Mouse (Mus musculus) embryo, embryonic 11 days (tissue): ENCODE measurements at regions not wholly inside any gene's neighbourhood (a gene's known extent, or its start where the extent isn't known, plus 50 kb on each side); places are given as distances from the start of the nearest gene placed in this dataset.
"Not testable (repeated sequence)": the region's sequence is repeated elsewhere in the genome, so short reads cannot be mapped to it uniquely, and the experiment has no call there.

Experiments
- DNase-seq: peaks from one replicate; pipeline ENCODE4 v3.0.0-alpha.2; 2015

- no peak for DNase-seq
Observed at GRCm38 (mm10) chr11:56505068-56505467, 464.3 kb upstream of the Nmur2 start.

GRCm38 (mm10) chr11:56514941-56515340 lies 474.1 kb upstream of the Nmur2 start:
- no peak for DNase-seq

- DNase-seq: no peak
Observed at GRCm38 (mm10) chr11:56518486-56518885, 477.7 kb upstream of the Nmur2 start.

- DNase-seq: peak; percentile 6
Observed at GRCm38 (mm10) chr11:56550736-56551135, 460.5 kb upstream of the Gria1 start.

GRCm38 (mm10) chr11:56556332-56556731 lies 454.9 kb upstream of the Gria1 start:
- no peak for DNase-seq

- DNase-seq: no peak
Observed at GRCm38 (mm10) chr11:56580028-56580427, 431.2 kb upstream of the Gria1 start.

GRCm38 (mm10) chr11:56583054-56583453 lies 428.1 kb upstream of the Gria1 start:
- DNase-seq: no peak

GRCm38 (mm10) chr11:56593435-56593834 lies 417.8 kb upstream of the Gria1 start:
- DNase-seq: not testable (repeated sequence)

GRCm38 (mm10) chr11:56603742-56604141 lies 407.4 kb upstream of the Gria1 start:
- no peak for DNase-seq

- DNase-seq: no peak
Observed at GRCm38 (mm10) chr11:56627659-56628058, 383.5 kb upstream of the Gria1 start.

- no peak for DNase-seq
Observed at GRCm38 (mm10) chr11:56633445-56633844, 377.7 kb upstream of the Gria1 start.

- no peak for DNase-seq
Observed at GRCm38 (mm10) chr11:56636606-56637226, 374.5 kb upstream of the Gria1 start.

GRCm38 (mm10) chr11:56641716-56642115 lies 369.5 kb upstream of the Gria1 start:
- no peak for DNase-seq
